Comparison of ENCODE assay signal across 9 mouse cellular contexts in the genomic region with DNA sequence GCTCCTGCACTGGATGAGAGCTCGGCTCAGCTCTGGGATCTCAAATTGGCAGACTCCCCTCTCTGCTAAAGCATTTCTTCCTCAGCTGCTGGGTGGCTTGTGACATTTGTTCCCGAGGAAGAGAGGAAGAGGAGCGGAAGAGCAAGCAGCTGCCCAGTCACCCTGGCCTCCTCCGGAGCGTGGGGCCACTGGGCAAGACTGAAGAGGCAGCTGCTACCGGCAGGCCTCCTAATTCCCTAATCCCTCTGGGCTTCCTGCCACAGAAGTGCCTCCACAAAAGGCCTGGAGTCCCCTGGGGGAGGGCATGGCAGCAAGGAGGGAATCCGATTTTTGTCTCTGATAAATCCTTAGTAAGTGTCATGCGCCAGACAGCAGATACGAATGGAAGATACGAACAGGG.
DNase-seq lines count a peak whose midpoint lies in the region; ATAC-seq lines count a peak whose summit lies in the region.
"Had no signal": no experiment of that assay in that cellular context is flagged by ENCODE, and none has a peak within 500 bp of the region (broad histone marks: within the 10 kb centered on the region; RNA-seq: fewer than 3 reads in every experiment).

No protein-coding gene starts in this region.

- ATAC-seq in embryonic facial prominence, embryonic 14.5 days (ENCODE audit: low read depth): peak; percentile 65
- peak; percentile 43 for ATAC-seq in hindbrain, embryonic 16.5 days
- ATAC-seq: liver, embryonic 12.5 days had no signal

- no peaks in the 10 kb centered on the region for H3K4me1 ChIP-seq in embryonic facial prominence, embryonic 14.5 days (ENCODE audit: control insufficient read depth, insufficient read depth, low read length)
- peaks cover 8% of the 10 kb centered on the region for H3K4me1 ChIP-seq in hindbrain, embryonic 16.5 days (ENCODE audit: control insufficient read depth, insufficient read depth, low read depth, low read length)

- H3K9me3 ChIP-seq in embryonic facial prominence, embryonic 14.5 days (ENCODE audit: control insufficient read depth, low read length): no peaks in the 10 kb centered on the region
- H3K9me3 ChIP-seq in hindbrain, embryonic 16.5 days (ENCODE audit: control insufficient read depth, low read length): peaks cover 3% of the 10 kb centered on the region; the same call in 1 of the 2 replicates
- H3K9me3 ChIP-seq: liver, embryonic 12.5 days had no signal

- H3K4me3 ChIP-seq in embryonic facial prominence, embryonic 14.5 days (ENCODE audit: low read depth, low read length): no peak overlapping the region
- no peak overlapping the region for H3K4me3 ChIP-seq in hindbrain, embryonic 16.5 days (ENCODE audit: low read length)
- H3K4me3 ChIP-seq: liver, embryonic 12.5 days had no signal

- DNase-seq in gastrocnemius, postnatal 14 days: peak; percentile 72
- no peak for DNase-seq in gastrocnemius, postnatal 36 days
- DNase-seq in embryonic facial prominence, embryonic 14.5 days (ENCODE audit: low spot score): peak; percentile 90
- peak; percentile 33 for DNase-seq in retina, adult 2 months (ENCODE audit: low read depth, low spot score)
- no peak for DNase-seq in spleen, postnatal 14 days (ENCODE audit: low spot score in 2 of 2)
- DNase-seq in right cerebral cortex, adult 18-20 months: no peak
- DNase-seq in natural killer cell, adult 2 months (ENCODE audit: low spot score in 2 of 2): no peak

- WGBS in embryonic facial prominence, embryonic 14.5 days: 56% methylated on average over 10 of the region's 10 CpGs
- WGBS in hindbrain, embryonic 16.5 days: 31% methylated on average over 10 of the region's 10 CpGs

- intact Hi-C loops in gastrocnemius, postnatal 14 days (cut with DNase I; ENCODE audit: low total_unique reads): no loop called here
- intact Hi-C loops in gastrocnemius, postnatal 36 days (cut with DNase I): no loop called here

- H3K4me2 ChIP-seq in embryonic facial prominence, embryonic 14.5 days (ENCODE audit: low read depth, low read length): 0 out of 2 replicates have a peak overlapping the region, but pooled peaks have one; percentile 12
- H3K4me2 ChIP-seq in hindbrain, embryonic 16.5 days (ENCODE audit: low read length): peak overlapping the region; percentile 38
- H3K4me2 ChIP-seq: liver, embryonic 12.5 days had no signal

- peak overlapping the region; percentile 68 for H3K27ac ChIP-seq in embryonic facial prominence, embryonic 14.5 days (replicated peaks; ENCODE audit: low read depth, low read length)
- peak overlapping the region; percentile 72 for H3K27ac ChIP-seq in hindbrain, embryonic 16.5 days (ENCODE audit: low read depth, low read length)
- H3K27ac ChIP-seq: liver, embryonic 12.5 days had no signal

- 0 out of 2 replicates have a peak overlapping the region, but pooled peaks have one; percentile 11 for H3K9ac ChIP-seq in embryonic facial prominence, embryonic 14.5 days (ENCODE audit: low read depth, low read length)
- H3K9ac ChIP-seq in hindbrain, embryonic 16.5 days (ENCODE audit: low read depth, low read length): no peak overlapping the region; the same call in 1 of the 2 replicates
- H3K9ac ChIP-seq: liver, embryonic 12.5 days had no signal

- H3K36me3 ChIP-seq in embryonic facial prominence, embryonic 14.5 days (ENCODE audit: control insufficient read depth, insufficient read depth, low read length): no peaks in the 10 kb centered on the region
- H3K36me3 ChIP-seq in hindbrain, embryonic 16.5 days (ENCODE audit: control insufficient read depth, insufficient read depth, low read length): no peaks in the 10 kb centered on the region
- H3K36me3 ChIP-seq: liver, embryonic 12.5 days had no signal

- H3K27me3 ChIP-seq in embryonic facial prominence, embryonic 14.5 days (replicated peaks; ENCODE audit: control insufficient read depth, insufficient read depth, low read length): no peaks in the 10 kb centered on the region
- no peaks in the 10 kb centered on the region for H3K27me3 ChIP-seq in hindbrain, embryonic 16.5 days (replicated peaks; ENCODE audit: control insufficient read depth, insufficient read depth, low read length)

Comparison
In these comparisons a context has a peak if more than half of its experiments do, and no peak if none do; other contexts are left out.
1. DNase-seq: peak in gastrocnemius, postnatal 14 days (single experiment), embryonic facial prominence, embryonic 14.5 days (single experiment) and retina, adult 2 months (single experiment); none in gastrocnemius, postnatal 36 days (0 of 2), spleen, postnatal 14 days (0 of 2), right cerebral cortex, adult 18-20 months (single experiment) and natural killer cell, adult 2 months (0 of 2).